Mouse (Mus musculus) embryonic fibroblast, embryonic 13.5 days (primary cell): Measurements from ENCODE around the gene Fuk.

Experiments
- CTCF ChIP-seq: IDR thresholded peaks from 2 replicates; pipeline ENCODE4 v1.5.1; 2011; ENCODE audit warnings: mild to moderate bottlenecking, control low read depth, low read length, moderate library complexity, borderline replicate concordance; ENCODE audit not compliant: insufficient read depth
- POLR2A ChIP-seq: IDR thresholded peaks from 2 replicates; pipeline ENCODE4 v1.6.1; 2011; ENCODE audit warnings: low read depth, mild to moderate bottlenecking, control low read depth, low read length, moderate library complexity

GRCm38 (mm10) chr8:110895812-110896211, 6.5 kb downstream of the Fuk start:
- TF ChIP-seq POLR2A (no peak), CTCF (no peak)
